Mouse (Mus musculus) bone marrow macrophage, adult 2 months (primary cell): ENCODE data around the gene Retreg2. TPM values are rescaled to one million over a fixed set of nuclear protein-coding genes. Genes with fewer than 3 reads are reported as not detected.

Experiments used
- H3K27ac ChIP-seq: 2 replicates; pipeline ENCODE4 v1.5.1; 2012; ENCODE audit warnings: low read depth, low read length; ENCODE audit not compliant: insufficient read depth
- H3K4me1 ChIP-seq: 2 replicates; pipeline ENCODE4 v1.6.1; 2012; ENCODE audit warnings: low read length; ENCODE audit not compliant: control insufficient read depth, insufficient read depth
- H3K4me3 ChIP-seq: 2 replicates; pipeline ENCODE4 v1.5.1; 2012; ENCODE audit warnings: mild to moderate bottlenecking, low read length, moderate library complexity; ENCODE audit not compliant: insufficient read depth
- CTCF ChIP-seq: IDR thresholded peaks from 2 replicates; pipeline ENCODE4 v1.5.1; 2012; ENCODE audit warnings: low read depth, mild to moderate bottlenecking, low read length, moderate library complexity
- POLR2A ChIP-seq: IDR thresholded peaks from 2 replicates; pipeline ENCODE4 v1.6.1; 2012; ENCODE audit warnings: mild to moderate bottlenecking, low read depth, low read length, borderline replicate concordance
- polyA plus RNA-seq: library from polyadenylated mRNA; stranded (reverse); fragments of >200 nt; gene quantifications from 2 replicates; pipeline ENCODE4 v1.2.4, GENCODE M21; 2012; ENCODE audit not compliant: missing spikeins, insufficient read depth, insufficient read length

Retreg2 gene
- polyA plus RNA-seq, 1 experiment: 113 TPM

DNA sequence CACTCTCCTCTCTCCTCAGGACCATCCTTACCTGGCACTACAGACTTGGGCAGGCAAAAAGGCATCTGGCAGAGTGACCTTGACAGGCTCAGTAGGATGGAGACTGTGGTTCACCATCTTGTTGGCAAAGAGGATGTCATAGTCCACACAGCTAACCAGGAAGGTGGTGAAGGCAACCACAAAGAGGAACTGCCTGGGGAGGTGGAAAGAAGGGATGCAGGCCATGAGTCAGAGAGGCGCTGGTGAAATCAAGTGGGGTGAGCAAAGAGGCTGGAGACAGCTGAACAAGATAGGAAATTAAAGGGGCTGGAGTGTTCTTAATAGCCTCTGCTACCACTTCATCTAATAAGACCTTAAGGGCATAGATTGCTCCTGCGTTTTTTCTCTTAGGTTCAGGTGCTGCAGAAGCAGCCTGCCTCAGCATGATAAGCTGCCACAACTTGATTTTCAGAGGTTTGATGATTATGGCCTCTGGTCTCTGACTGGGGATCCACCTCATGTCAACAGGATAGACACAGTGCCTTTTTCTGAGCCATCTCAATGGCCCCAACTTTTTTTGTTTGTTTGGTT, 45.4 kb downstream of the Retreg2 start:
- H3K27ac ChIP-seq: no peak overlapping the region
- no peak overlapping the region for H3K4me3 ChIP-seq
- TF ChIP-seq CTCF (no peak), POLR2A (no peak)
- H3K4me1 ChIP-seq: peaks cover 32% of the 10 kb centered on the region

DNA sequence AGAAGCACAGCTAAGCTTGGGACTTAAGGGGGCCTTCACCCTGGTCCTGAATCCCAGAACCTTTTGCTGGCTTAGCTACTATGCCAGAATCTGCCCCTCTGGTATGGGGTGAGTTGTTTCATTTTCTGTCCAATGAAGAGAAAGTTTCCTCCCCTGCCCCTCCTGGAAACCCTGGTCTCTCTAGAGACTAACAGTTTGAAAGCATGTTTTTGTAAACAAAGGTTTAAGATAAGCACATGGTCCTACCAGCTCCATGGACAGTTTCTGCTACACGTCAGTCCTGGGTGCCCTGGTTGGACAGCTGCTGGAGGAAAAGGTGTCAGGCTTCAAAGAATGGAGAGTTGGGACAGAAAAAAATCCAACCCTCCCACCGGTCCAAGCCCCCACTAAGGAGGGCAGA, 48.0 kb downstream of the Retreg2 start:
- H3K4me1 ChIP-seq: peaks cover 32% of the 10 kb centered on the region
- no peak overlapping the region for H3K27ac ChIP-seq
- TF ChIP-seq POLR2A (no peak), CTCF (no peak)
- H3K4me3 ChIP-seq: no peak overlapping the region

- peak overlapping the region; percentile 76 for H3K4me3 ChIP-seq
- H3K27ac ChIP-seq: no peak overlapping the region
- H3K4me1 ChIP-seq: peaks cover 32% of the 10 kb centered on the region
- TF ChIP-seq POLR2A: no peak
- TF ChIP-seq CTCF: no peak
Observed at GRCm38 (mm10) chr1:75191258-75191621, 48.7 kb downstream of the Retreg2 start.

GRCm38 (mm10) chr1:75191622-75192402, 49.2 kb downstream of the Retreg2 start, which contains the start of the genes Ankzf1 and Atg9a:
Gene Ankzf1 (plus strand): TSS chr1:75192151.
Gene Atg9a (minus strand): TSS chr1:75192196.
- Histone ChIP-seq H3K4me3 (peak within 1 kb of the TSS; percentile 90), H3K27ac (peak within 1 kb of the TSS; percentile 89), H3K4me1 (peaks cover 32% of the 10 kb centered on the region)
- TF ChIP-seq POLR2A (peak; percentile 79; the same call in 1 of the 2 replicates), CTCF (no peak)

- Histone ChIP-seq H3K4me3 (peak overlapping the region; percentile 90), H3K4me1 (peaks cover 29% of the 10 kb centered on the region), H3K27ac (peak overlapping the region; percentile 89)
- no peak for TF ChIP-seq CTCF
- TF ChIP-seq POLR2A: no peak
Observed at GRCm38 (mm10) chr1:75192452-75192851, 49.9 kb downstream of the Retreg2 start.

Other genes starting within 250 kb of the Retreg2 start
- gene Cryba2, start 249.6 kb upstream of the Retreg2 start, polyA plus RNA-seq: not detected in 2 replicates
- not detected in 2 replicates for gene Cfap65, start 207.2 kb upstream of the Retreg2 start, polyA plus RNA-seq
- gene Ihh, start 191.1 kb upstream of the Retreg2 start, polyA plus RNA-seq: 0.32 and 0.38 TPM in 2 replicates
- 5.1 and 6.3 TPM in 2 replicates for gene Nhej1, start 17.6 kb upstream of the Retreg2 start, polyA plus RNA-seq
- gene Slc23a3, start 8.9 kb upstream of the Retreg2 start, polyA plus RNA-seq: not detected in 2 replicates
- gene Cnppd1, start 67 bp upstream of the Retreg2 start, polyA plus RNA-seq: 92.2 and 101 TPM in 2 replicates
- 28.3 and 34.6 TPM in 2 replicates for gene Zfand2b, start 25.9 kb downstream of the Retreg2 start, polyA plus RNA-seq
- 16.6 and 18.6 TPM in 2 replicates for gene Abcb6, start 37.6 kb downstream of the Retreg2 start, polyA plus RNA-seq
- gene Ankzf1, start 49.4 kb downstream of the Retreg2 start, polyA plus RNA-seq: 19.6 and 29.7 TPM in 2 replicates
- 30.2 and 33.5 TPM in 2 replicates for gene Atg9a, start 49.4 kb downstream of the Retreg2 start, polyA plus RNA-seq
- 27.1 and 28.0 TPM in 2 replicates for gene Glb1l, start 68.0 kb downstream of the Retreg2 start, polyA plus RNA-seq
- gene Stk16, start 68.1 kb downstream of the Retreg2 start, polyA plus RNA-seq: 41.9 and 46.0 TPM in 2 replicates
- 38.7 and 47.0 TPM in 2 replicates for gene Tuba4a, start 77.1 kb downstream of the Retreg2 start, polyA plus RNA-seq
- gene A630095N17Rik, start 89.3 kb downstream of the Retreg2 start, polyA plus RNA-seq: not detected in 2 replicates
- gene Dnajb2, start 93.6 kb downstream of the Retreg2 start, polyA plus RNA-seq: 6.7 and 10.7 TPM in 2 replicates
- 0.60 and 0.94 TPM in 2 replicates for gene Ptprn, start 121.7 kb downstream of the Retreg2 start, polyA plus RNA-seq
- gene Resp18, start 135.6 kb downstream of the Retreg2 start, polyA plus RNA-seq: not detected in 2 replicates
- 39.3 and 43.3 TPM in 2 replicates for gene Dnpep, start 175.2 kb downstream of the Retreg2 start, polyA plus RNA-seq
- 0.70 TPM in 1 of 2 replicates, not detected in the other for gene Des, start 217.6 kb downstream of the Retreg2 start, polyA plus RNA-seq
- gene Speg, start 232.5 kb downstream of the Retreg2 start, polyA plus RNA-seq: 32.4 and 36.2 TPM in 2 replicates